Mouse (Mus musculus): Measurements from ENCODE around the gene Nudt7. TPM values are rescaled to one million over a fixed set of nuclear protein-coding genes. Genes with fewer than 3 reads are reported as not detected.

The Nudt7 gene
- polyA plus RNA-seq, 1 experiment from 2014 or later = 22.3 TPM

- no peak for ATAC-seq (ENCODE audit: low read depth)
- Histone ChIP-seq H3K4me3 (ENCODE audit: low read length) (no peak overlapping the region), H3K27ac (ENCODE audit: low read length) (no peak overlapping the region), H3K36me3 (ENCODE audit: control insufficient read depth, insufficient read depth, low read length) (no peaks in the 10 kb centered on the region), H3K4me2 (ENCODE audit: low read depth, low read length) (no peak overlapping the region), H3K27me3 (ENCODE audit: control insufficient read depth, insufficient read depth, low read depth, low read length) (no peaks in the 10 kb centered on the region), H3K9ac (ENCODE audit: low read length) (no peak overlapping the region), H3K9me3 (ENCODE audit: control insufficient read depth, low read length) (no peaks in the 10 kb centered on the region), H3K4me1 (replicated peaks; ENCODE audit: control insufficient read depth, insufficient read depth, low read length) (no peaks in the 10 kb centered on the region)
- 64% methylated on average over 6 of the region's 6 CpGs for WGBS
Measured at GRCm38 (mm10) chr8:114164444-114165096, 31.2 kb downstream of the Nudt7 start.

- Histone ChIP-seq H3K27ac (ENCODE audit: low read length) (no peak overlapping the region), H3K4me2 (ENCODE audit: low read depth, low read length) (no peak overlapping the region), H3K4me1 (replicated peaks; ENCODE audit: control insufficient read depth, insufficient read depth, low read length) (no peaks in the 10 kb centered on the region), H3K9ac (ENCODE audit: low read length) (no peak overlapping the region), H3K9me3 (ENCODE audit: control insufficient read depth, low read length) (no peaks in the 10 kb centered on the region), H3K36me3 (ENCODE audit: control insufficient read depth, insufficient read depth, low read length) (no peaks in the 10 kb centered on the region), H3K27me3 (ENCODE audit: control insufficient read depth, insufficient read depth, low read depth, low read length) (no peaks in the 10 kb centered on the region), H3K4me3 (ENCODE audit: low read length) (no peak overlapping the region)
- ATAC-seq (ENCODE audit: low read depth) = no peak
- 72% methylated on average over 2 of the region's 2 CpGs for WGBS
Measured at GRCm38 (mm10) chr8:114165741-114166140, 32.4 kb downstream of the Nudt7 start.

GRCm38 (mm10) chr8:114176721-114177120 lies 43.4 kb downstream of the Nudt7 start:
- Histone ChIP-seq H3K27ac (ENCODE audit: low read length) (no peak overlapping the region), H3K9me3 (ENCODE audit: control insufficient read depth, low read length) (no peaks in the 10 kb centered on the region), H3K9ac (ENCODE audit: low read length) (no peak overlapping the region), H3K4me2 (ENCODE audit: low read depth, low read length) (no peak overlapping the region), H3K4me3 (ENCODE audit: low read length) (no peak overlapping the region), H3K4me1 (replicated peaks; ENCODE audit: control insufficient read depth, insufficient read depth, low read length) (no peaks in the 10 kb centered on the region), H3K27me3 (ENCODE audit: control insufficient read depth, insufficient read depth, low read depth, low read length) (no peaks in the 10 kb centered on the region), H3K36me3 (ENCODE audit: control insufficient read depth, insufficient read depth, low read length) (no peaks in the 10 kb centered on the region)
- WGBS = 62% methylated on average over 3 of the region's 3 CpGs
- ATAC-seq (ENCODE audit: low read depth) = no peak

- 82% methylated on average over 5 of the region's 5 CpGs for WGBS
- H3K36me3 ChIP-seq (ENCODE audit: control insufficient read depth, insufficient read depth, low read length) = no peaks in the 10 kb centered on the region
- H3K27me3 ChIP-seq (ENCODE audit: control insufficient read depth, insufficient read depth, low read depth, low read length) = no peaks in the 10 kb centered on the region
- no peak overlapping the region for H3K9ac ChIP-seq (ENCODE audit: low read length)
- no peak overlapping the region for H3K4me3 ChIP-seq (ENCODE audit: low read length)
- no peak overlapping the region for H3K4me2 ChIP-seq (ENCODE audit: low read depth, low read length)
- H3K27ac ChIP-seq (ENCODE audit: low read length) = no peak overlapping the region
- no peak for ATAC-seq (ENCODE audit: low read depth)
- H3K4me1 ChIP-seq (replicated peaks; ENCODE audit: control insufficient read depth, insufficient read depth, low read length) = no peaks in the 10 kb centered on the region
- no peaks in the 10 kb centered on the region for H3K9me3 ChIP-seq (ENCODE audit: control insufficient read depth, low read length)
Measured at GRCm38 (mm10) chr8:114193334-114193733, 60.0 kb downstream of the Nudt7 start.

GRCm38 (mm10) chr8:114198990-114199389 lies 65.6 kb downstream of the Nudt7 start:
- WGBS = 37% methylated on average over 2 of the region's 2 CpGs
- no peak overlapping the region for H3K4me2 ChIP-seq (ENCODE audit: low read depth, low read length)
- no peak for ATAC-seq (ENCODE audit: low read depth)

More at GRCm38 (mm10) chr8:114198990-114199389, 65.6 kb downstream of the Nudt7 start:
- Histone ChIP-seq H3K4me3 (ENCODE audit: low read length) (no peak overlapping the region), H3K9ac (ENCODE audit: low read length) (no peak overlapping the region), H3K36me3 (ENCODE audit: control insufficient read depth, insufficient read depth, low read length) (no peaks in the 10 kb centered on the region), H3K27ac (ENCODE audit: low read length) (no peak overlapping the region), H3K4me1 (replicated peaks; ENCODE audit: control insufficient read depth, insufficient read depth, low read length) (no peaks in the 10 kb centered on the region), H3K9me3 (ENCODE audit: control insufficient read depth, low read length) (no peaks in the 10 kb centered on the region), H3K27me3 (ENCODE audit: control insufficient read depth, insufficient read depth, low read depth, low read length) (no peaks in the 10 kb centered on the region; the same call in 1 of the 2 replicates)

Other genes starting within 250 kb of the Nudt7 start
- gene Vat1l, start 72.1 kb downstream of the Nudt7 start, polyA plus RNA-seq (2015; fragmentation: Nextera tagmentation; extraction: Ambion mirVana) = 0.94 and 1.0 TPM in 2 replicates

All from lung, embryonic 16.5 days (tissue).